Mouse (Mus musculus): ENCODE measurements around the gene Gpsm1.

Gene Gpsm1

DNA sequence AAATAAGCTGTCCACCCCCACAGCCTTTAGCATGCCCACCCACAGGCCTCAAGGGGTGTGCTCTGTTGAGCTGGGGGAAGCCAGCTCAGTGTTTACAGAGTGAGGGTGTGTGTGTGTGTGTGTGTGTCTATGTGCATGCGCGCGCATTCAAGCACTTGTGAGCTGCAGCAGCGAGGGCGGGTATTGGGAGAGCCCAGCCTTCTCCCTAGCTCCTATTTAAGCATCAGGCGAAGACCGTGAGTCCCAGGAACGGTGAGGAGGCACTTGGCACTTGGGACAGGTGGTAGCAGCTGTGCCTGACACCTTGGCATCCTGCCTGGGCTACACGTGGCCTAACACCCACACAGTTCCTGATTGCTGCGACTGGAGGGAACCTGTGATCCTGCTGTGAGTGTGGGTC is 26.7 kb downstream of the Gpsm1 start:
- peak; percentile 72 for DNase-seq

DNA sequence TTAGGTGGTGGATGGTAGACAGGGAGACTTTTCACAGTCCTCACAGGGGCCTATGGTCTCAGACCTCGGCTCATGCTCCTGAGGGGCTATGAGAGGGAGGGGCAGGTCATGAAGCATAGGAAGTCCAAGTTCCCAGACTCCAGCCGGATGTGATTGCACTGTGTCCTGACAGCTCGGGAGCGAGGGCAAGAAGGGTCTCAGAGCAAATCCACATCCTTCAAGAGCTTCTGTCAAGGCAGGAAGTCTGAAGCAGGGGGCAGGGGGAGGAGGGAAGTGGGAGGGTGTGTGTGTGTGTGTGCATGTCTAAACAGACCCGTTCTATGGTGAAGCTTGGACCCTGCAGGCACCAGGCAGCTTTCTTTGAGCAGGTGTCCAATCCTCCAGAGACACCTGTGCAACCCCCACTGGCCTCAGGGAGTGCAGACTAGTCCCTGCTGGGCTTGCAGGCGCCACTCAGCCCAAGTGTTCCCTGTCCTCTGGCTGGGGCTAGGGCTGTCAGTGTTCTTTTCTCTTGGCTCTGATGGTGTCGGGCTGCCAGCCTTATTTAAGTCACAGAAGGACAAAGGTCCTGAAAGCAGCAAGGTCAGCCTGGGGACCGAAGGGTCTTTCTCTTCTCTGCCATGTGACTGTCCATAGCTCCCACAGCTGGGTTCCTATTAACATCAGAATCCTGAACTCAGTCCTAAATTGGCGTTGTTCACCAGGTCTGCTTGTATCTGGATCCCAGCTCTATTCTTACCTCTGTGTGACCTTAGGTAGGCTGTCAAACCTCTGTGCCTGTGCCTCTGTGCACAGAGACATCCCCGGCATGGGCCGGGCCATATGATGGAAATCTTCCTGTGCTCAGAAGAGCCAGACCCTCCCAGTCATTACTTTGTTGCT is 27.5 kb downstream of the Gpsm1 start:
- DNase-seq = peak; percentile 83

- DNase-seq = peak; percentile 77
Observed at GRCm38 (mm10) chr2:26348241-26348640, 32.9 kb downstream of the Gpsm1 start.

GRCm38 (mm10) chr2:26351358-26352290 is 36.3 kb downstream of the Gpsm1 start, which contains the start of gene Dnlz:
Gene Dnlz (minus strand): TSS chr2:26352110.
- peak; percentile 96 for DNase-seq

GRCm38 (mm10) chr2:26352291-26352910 is 37.1 kb downstream of the Gpsm1 start:
- no peak for DNase-seq

DNA sequence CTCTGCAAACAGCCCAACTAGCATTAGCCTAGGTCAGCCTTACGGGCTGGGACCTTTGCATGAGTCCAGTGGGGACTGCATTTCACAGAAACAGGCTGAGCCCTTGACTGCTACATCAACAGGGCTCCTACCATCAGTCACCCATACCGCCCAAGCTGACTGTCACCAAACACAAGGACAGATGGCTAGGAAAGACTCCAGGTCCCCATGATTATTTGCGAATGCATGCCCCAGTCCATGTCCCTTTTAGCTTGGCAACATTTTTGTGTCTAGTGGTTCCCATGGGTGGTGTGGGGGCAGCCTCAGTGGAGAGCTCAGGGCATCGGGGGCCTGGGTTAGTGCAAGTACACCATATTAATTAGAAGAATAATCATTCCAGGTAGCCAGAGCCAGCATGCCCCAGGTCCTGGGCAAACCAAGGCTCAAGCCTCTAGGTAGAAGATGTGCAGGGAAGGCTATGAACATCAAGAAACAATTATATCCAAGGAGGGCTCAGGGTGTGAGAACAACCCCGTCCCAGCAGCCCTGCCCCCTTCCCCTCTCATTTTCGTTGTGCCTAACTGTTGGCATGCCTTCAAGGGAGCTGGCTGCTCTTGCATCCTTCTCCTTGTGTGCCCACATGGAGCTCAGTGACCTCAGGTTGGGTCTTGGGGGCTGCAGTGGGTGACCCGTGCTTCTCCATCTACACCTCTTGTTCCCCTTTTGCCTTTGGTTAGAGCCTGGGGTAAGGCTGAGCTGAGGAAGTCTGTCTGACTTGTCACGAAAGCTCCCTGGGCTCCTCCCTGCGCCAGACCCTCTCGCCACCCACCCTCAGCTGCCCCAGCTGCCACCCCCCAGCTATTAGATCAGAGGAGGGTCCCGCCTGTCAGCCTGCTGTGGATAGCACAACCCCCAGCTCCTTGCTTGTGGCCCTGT is 38.0 kb downstream of the Gpsm1 start:
- no peak for DNase-seq

DNA sequence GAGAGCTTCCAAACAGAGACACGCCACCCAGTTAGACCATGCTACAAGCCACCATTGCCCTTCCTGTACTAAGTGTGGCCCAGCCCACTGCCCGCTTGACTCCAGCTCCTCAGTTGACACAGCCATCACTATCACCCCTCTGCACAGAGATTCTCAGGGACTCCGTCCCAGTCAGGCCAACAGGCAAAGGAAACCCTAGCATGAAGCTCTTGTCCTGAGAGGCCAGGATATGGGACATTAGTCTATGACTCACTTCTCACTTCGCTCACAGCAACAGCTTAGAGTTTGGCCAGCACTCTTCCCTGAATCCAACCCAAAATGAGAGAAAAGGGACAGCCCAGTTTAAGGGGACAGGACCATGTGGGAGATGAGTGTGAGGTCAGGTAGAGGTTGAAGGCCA is 39.1 kb downstream of the Gpsm1 start:
- no peak for DNase-seq

- DNase-seq = no peak
Observed at GRCm38 (mm10) chr2:26356231-26356630, 40.9 kb downstream of the Gpsm1 start.

DNA sequence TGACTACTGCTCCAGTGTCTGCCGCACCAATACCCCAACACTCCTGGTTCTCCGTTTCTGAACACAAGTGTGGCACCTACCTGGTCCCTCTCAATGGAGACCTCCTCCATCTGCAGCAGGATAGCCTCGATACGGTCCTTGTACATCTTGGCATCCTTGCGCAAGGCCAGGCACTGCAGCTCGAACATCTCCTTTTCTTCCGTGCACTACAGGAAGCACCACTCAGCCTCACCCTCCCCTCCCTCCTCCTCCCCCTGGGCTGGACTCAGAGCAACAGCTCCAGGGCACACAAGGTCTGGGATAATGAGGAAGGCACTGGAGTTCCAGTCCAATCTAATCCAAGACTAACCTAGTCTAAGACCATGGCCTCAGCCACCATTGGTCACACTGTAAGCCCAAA is 41.4 kb downstream of the Gpsm1 start:
- no peak for DNase-seq

DNA sequence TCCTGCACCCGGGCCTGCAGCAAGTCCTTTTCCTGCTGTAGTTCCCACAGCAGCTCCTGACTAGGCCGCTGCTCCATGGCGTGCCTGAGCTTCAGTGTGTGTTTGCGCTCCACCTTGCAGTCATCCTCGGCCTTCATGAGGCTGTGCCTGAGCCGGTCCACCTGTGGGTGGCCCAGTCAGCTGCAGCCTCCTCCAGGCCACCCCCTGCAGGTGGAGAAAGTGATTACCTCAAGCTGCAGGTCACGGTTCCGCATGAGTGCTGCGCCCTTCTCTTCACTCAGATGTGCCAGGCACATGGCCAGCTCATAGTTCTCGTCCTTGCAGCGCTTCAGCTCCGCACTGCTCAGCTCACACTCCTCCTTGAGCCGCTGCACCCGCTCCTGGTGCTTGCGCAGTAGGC is 42.2 kb downstream of the Gpsm1 start:
- peak; percentile 87 for DNase-seq

DNA sequence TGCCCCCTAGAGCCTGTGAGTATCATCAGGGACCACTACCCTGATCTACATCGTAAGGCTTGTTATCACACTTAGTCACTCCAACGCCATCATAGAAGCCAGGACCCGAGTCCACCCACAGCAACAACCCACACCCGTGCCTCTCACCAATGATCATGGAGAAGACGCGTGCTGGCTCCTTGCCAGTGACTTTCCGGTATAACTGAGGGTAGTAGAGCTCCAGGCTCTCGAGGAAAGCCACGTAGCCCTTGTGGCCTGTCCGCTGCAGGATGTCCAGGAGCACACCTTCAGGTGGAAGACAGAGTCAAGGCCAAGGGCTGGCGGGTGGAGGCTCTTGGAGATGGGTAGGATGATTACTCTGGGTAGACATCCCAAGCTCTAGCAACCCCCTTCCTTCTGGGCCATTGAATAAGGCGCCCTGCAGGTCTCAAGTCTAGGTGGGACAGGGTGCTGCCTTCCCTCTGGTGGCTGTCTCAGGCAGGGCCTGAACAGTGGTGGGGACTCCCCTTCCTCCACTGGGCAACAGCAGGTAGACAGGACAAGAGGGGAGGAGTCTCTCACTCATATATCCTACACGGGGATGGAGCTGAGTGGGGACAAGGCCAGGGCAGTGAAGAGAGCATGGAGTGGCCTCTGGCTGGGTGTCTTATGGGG is 43.5 kb downstream of the Gpsm1 start:
- no peak for DNase-seq

GRCm38 (mm10) chr2:26359983-26360382 is 44.7 kb downstream of the Gpsm1 start:
- DNase-seq = no peak

- no peak for DNase-seq
Observed at GRCm38 (mm10) chr2:26360772-26361171, 45.5 kb downstream of the Gpsm1 start, which contains the start of gene Card9. Gene Card9 (minus strand): TSS chr2:26360918.

- DNase-seq = no peak
Observed at GRCm38 (mm10) chr2:26362991-26363390, 47.7 kb downstream of the Gpsm1 start.

GRCm38 (mm10) chr2:26363481-26363880 is 48.2 kb downstream of the Gpsm1 start:
- no peak for DNase-seq

DNA sequence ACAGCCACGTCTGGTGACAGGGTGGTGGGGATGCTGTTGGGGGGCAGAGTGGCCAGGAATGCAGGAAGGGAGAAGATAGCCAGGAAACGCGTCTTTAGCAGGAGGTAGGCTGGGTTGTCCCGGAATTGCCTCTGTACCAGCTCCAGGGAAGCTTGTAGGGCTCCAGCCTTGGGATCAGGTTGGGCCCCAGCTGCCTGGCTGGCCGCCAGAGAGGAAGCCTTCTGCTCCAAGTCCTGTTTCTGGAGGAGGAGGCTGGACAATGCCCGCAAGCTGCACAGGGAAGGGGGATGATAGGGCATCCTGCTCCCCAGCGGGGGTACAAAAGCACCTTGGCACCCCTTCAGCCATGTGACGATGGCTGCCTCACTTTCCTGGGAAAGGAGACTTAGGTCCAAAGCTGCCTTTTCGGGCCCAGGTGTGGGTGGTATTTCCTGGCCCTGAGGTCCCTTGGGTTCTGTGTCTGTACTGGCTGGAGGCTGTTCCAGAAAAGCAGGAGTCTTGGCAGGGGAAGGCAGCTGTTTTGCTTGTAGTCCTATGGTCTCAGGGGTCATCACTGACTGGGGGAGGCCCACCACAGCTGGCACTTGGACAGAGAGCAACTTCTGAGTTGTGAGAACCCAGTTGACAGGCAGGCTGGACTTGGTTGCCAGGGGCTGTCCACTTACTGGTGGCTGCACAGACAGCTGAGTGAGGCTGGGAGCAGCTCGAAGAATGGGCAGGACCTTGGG is 49.6 kb downstream of the Gpsm1 start:
- DNase-seq = peak; percentile 82

- no peak for DNase-seq
Observed at GRCm38 (mm10) chr2:26367911-26368310, 52.6 kb downstream of the Gpsm1 start.

- no peak for DNase-seq
Observed at GRCm38 (mm10) chr2:26368572-26368971, 53.3 kb downstream of the Gpsm1 start.

DNA sequence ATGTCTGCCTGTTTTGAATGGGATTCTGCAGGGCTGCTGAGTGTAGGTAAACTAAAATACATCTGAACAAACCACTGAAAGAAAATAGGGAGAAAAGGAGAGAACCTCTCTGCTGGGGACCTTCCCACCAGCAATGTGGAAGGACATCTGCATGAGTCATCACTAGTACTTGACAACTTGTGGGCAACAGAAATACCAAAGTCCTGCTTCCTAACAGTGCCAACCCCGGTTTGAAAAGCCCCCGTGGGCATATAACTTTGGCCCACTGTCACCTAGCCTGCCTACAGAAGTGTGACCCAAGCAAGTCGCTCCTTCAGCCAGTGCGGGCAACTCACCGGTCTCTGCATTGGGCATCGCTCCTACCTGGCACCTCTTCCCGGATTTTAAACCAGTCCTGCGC is 57.1 kb downstream of the Gpsm1 start:
- no peak for DNase-seq

GRCm38 (mm10) chr2:26380131-26380771 is 64.9 kb downstream of the Gpsm1 start, which contains the start of gene Snapc4:
Gene Snapc4 (minus strand): TSS chr2:26380653.
- peak; percentile 91 for DNase-seq
